In genomic region chr8:124631966-124632365, GRCm38 (mm10) we compare ENCODE assay signal across 15 mouse cellular contexts. TPM values are rescaled to one million over a fixed set of nuclear protein-coding genes. Genes with fewer than 3 reads are reported as not detected.
DNase-seq lines count a peak whose midpoint lies in the region; ATAC-seq lines count a peak whose summit lies in the region.
"Had no signal": no experiment of that assay in that cellular context is flagged by ENCODE, and none has a peak within 500 bp of the region (broad histone marks: within the 10 kb centered on the region; RNA-seq: fewer than 3 reads in every experiment).

No protein-coding gene starts in this region.

- 42% methylated on average over 7 of the region's 7 CpGs for WGBS in kidney, embryonic 14.5 days
- WGBS in embryonic facial prominence, embryonic 15.5 days: 30% methylated on average over 7 of the region's 7 CpGs
- 13% methylated on average over 7 of the region's 7 CpGs for WGBS in lung, embryonic 16.5 days
- WGBS in forebrain, embryonic 13.5 days: 66% methylated on average over 7 of the region's 7 CpGs

- H3K4me3 ChIP-seq in kidney, embryonic 14.5 days (ENCODE audit: low read length): no peak overlapping the region
- H3K4me3 ChIP-seq in embryonic facial prominence, embryonic 15.5 days (replicated peaks): no peak overlapping the region
- no peak overlapping the region for H3K4me3 ChIP-seq in lung, embryonic 16.5 days (ENCODE audit: low read length)
- no peak overlapping the region for H3K4me3 ChIP-seq in forebrain, embryonic 13.5 days
- H3K4me3 ChIP-seq: forebrain, embryonic 15.5 days; neural tube, embryonic 12.5 days had no signal

- no peak overlapping the region for H3K9ac ChIP-seq in kidney, embryonic 14.5 days (ENCODE audit: low read depth, low read length)
- no peak overlapping the region for H3K9ac ChIP-seq in embryonic facial prominence, embryonic 15.5 days
- no peak overlapping the region for H3K9ac ChIP-seq in lung, embryonic 16.5 days (ENCODE audit: low read length)
- no peak overlapping the region for H3K9ac ChIP-seq in forebrain, embryonic 13.5 days
- H3K9ac ChIP-seq: forebrain, embryonic 15.5 days; liver, postnatal 0 days; neural tube, embryonic 12.5 days had no signal

- ATAC-seq in kidney, embryonic 14.5 days (ENCODE audit: low FRiP score, low TSS enrichment): no peak; the same call in 1 of the 2 replicates
- 0 out of 2 replicates have a peak, but pooled peaks have one; percentile 32 for ATAC-seq in embryonic facial prominence, embryonic 15.5 days (ENCODE audit: insufficient number of reproducible peaks, low FRiP score, low TSS enrichment, low read depth)
- peak; percentile 87 for ATAC-seq in lung, embryonic 16.5 days (ENCODE audit: low read depth)
- ATAC-seq in forebrain, embryonic 13.5 days: no peak
- ATAC-seq: activated CD4-positive, CD25-positive, alpha-beta regulatory T cell, adult 4 months; forebrain, embryonic 15.5 days; liver, postnatal 0 days had no signal

- peak overlapping the region; percentile 55; the same call in 1 of the 2 replicates for H3K27ac ChIP-seq in kidney, embryonic 14.5 days (ENCODE audit: low read depth, low read length)
- 0 out of 2 replicates have a peak overlapping the region, but pooled peaks have one; percentile 28 for H3K27ac ChIP-seq in embryonic facial prominence, embryonic 15.5 days (replicated peaks)
- peak overlapping the region; percentile 85 for H3K27ac ChIP-seq in lung, embryonic 16.5 days (ENCODE audit: low read length)
- no peak overlapping the region for H3K27ac ChIP-seq in forebrain, embryonic 13.5 days
- H3K27ac ChIP-seq: neural tube, embryonic 12.5 days had no signal

- H3K27me3 ChIP-seq in kidney, embryonic 14.5 days (ENCODE audit: control insufficient read depth, insufficient read depth, low read length): no peaks in the 10 kb centered on the region
- H3K27me3 ChIP-seq in embryonic facial prominence, embryonic 15.5 days: no peaks in the 10 kb centered on the region
- no peaks in the 10 kb centered on the region for H3K27me3 ChIP-seq in lung, embryonic 16.5 days (ENCODE audit: control insufficient read depth, insufficient read depth, low read depth, low read length)
- H3K27me3 ChIP-seq in forebrain, embryonic 13.5 days: no peaks in the 10 kb centered on the region
- H3K27me3 ChIP-seq: forebrain, embryonic 15.5 days; neural tube, embryonic 12.5 days had no signal

- peaks cover 7% of the 10 kb centered on the region; the same call in 1 of the 2 replicates for H3K4me1 ChIP-seq in kidney, embryonic 14.5 days (ENCODE audit: control insufficient read depth, insufficient read depth, low read length)
- peaks cover 36% of the 10 kb centered on the region for H3K4me1 ChIP-seq in embryonic facial prominence, embryonic 15.5 days
- peaks cover 30% of the 10 kb centered on the region for H3K4me1 ChIP-seq in lung, embryonic 16.5 days (replicated peaks; ENCODE audit: control insufficient read depth, insufficient read depth, low read length)
- H3K4me1 ChIP-seq in forebrain, embryonic 13.5 days: peaks cover 8% of the 10 kb centered on the region
- H3K4me1 ChIP-seq: neural tube, embryonic 12.5 days had no signal

- H3K4me2 ChIP-seq in kidney, embryonic 14.5 days (replicated peaks; ENCODE audit: low read depth, low read length): no peak overlapping the region
- no peak overlapping the region for H3K4me2 ChIP-seq in embryonic facial prominence, embryonic 15.5 days (replicated peaks)
- no peak overlapping the region for H3K4me2 ChIP-seq in lung, embryonic 16.5 days (ENCODE audit: low read depth, low read length)
- H3K4me2 ChIP-seq in forebrain, embryonic 13.5 days: no peak overlapping the region
- H3K4me2 ChIP-seq: forebrain, embryonic 15.5 days; neural tube, embryonic 12.5 days had no signal

- H3K36me3 ChIP-seq in kidney, embryonic 14.5 days (ENCODE audit: control insufficient read depth, insufficient read depth, low read length): peaks cover 13% of the 10 kb centered on the region; the same call in 1 of the 2 replicates
- peaks cover 19% of the 10 kb centered on the region for H3K36me3 ChIP-seq in embryonic facial prominence, embryonic 15.5 days
- H3K36me3 ChIP-seq in lung, embryonic 16.5 days (ENCODE audit: control insufficient read depth, insufficient read depth, low read length): peaks cover 7% of the 10 kb centered on the region; the same call in 1 of the 2 replicates
- peaks cover 21% of the 10 kb centered on the region for H3K36me3 ChIP-seq in forebrain, embryonic 13.5 days (ENCODE audit: poor library complexity, severe bottlenecking)

- no peaks in the 10 kb centered on the region for H3K9me3 ChIP-seq in kidney, embryonic 14.5 days (ENCODE audit: control insufficient read depth, low read length)
- H3K9me3 ChIP-seq in embryonic facial prominence, embryonic 15.5 days (replicated peaks): no peaks in the 10 kb centered on the region
- H3K9me3 ChIP-seq in lung, embryonic 16.5 days (ENCODE audit: control insufficient read depth, low read length): no peaks in the 10 kb centered on the region
- H3K9me3 ChIP-seq in forebrain, embryonic 13.5 days (replicated peaks): no peaks in the 10 kb centered on the region
- H3K9me3 ChIP-seq: forebrain, embryonic 15.5 days; neural tube, embryonic 12.5 days had no signal

- no peak for DNase-seq in kidney, adult 8-10 months
- DNase-seq in 3T3-L1 (ENCODE audit: low read depth, low spot score): peak; percentile 65
- no peak for DNase-seq in spleen, adult 18-20 months
- no peak for DNase-seq in adrenal gland, postnatal 4 days (ENCODE audit: low spot score in 2 of 2)
- DNase-seq: cerebellum, postnatal 36 days; liver, postnatal 0 days; right cerebral cortex, postnatal 25 days had no signal

RNA-seq across cellular contexts. Expression of gene 2310022B05Rik, which starts 31.2 kb away (rescaled TPM):
- polyA plus RNA-seq in kidney, embryonic 14.5 days (2014; fragmentation: Nextera tagmentation; extraction: Ambion mirVana): 28.1 and 38.8 TPM in 2 replicates
- 37.3 and 38.6 TPM in 2 replicates for polyA plus RNA-seq in embryonic facial prominence, embryonic 15.5 days (2015; fragmentation: Nextera tagmentation; extraction: Ambion mirVana)
- 26.3 and 30.1 TPM in 2 replicates for polyA plus RNA-seq in lung, embryonic 16.5 days (2015; fragmentation: Nextera tagmentation; extraction: Ambion mirVana)
- 10 to 100 TPM; 75.8 to 77.2 TPM for total RNA-seq in adrenal gland, postnatal 4 days (2021)
- 18.0 and 19.2 TPM in 2 replicates for polyA plus RNA-seq in forebrain, embryonic 13.5 days (2015; fragmentation: Nextera tagmentation; extraction: Ambion mirVana)

RNA-seq across cellular contexts. Expression of gene Capn9, which starts 56.1 kb away (rescaled TPM):
- 0.08 TPM in 1 of 2 replicates, not detected in the other for polyA plus RNA-seq in kidney, embryonic 14.5 days (2014; fragmentation: Nextera tagmentation; extraction: Ambion mirVana)
- polyA plus RNA-seq in embryonic facial prominence, embryonic 15.5 days (2015; fragmentation: Nextera tagmentation; extraction: Ambion mirVana): 0.25 and 0.55 TPM in 2 replicates
- polyA plus RNA-seq in lung, embryonic 16.5 days (2015; fragmentation: Nextera tagmentation; extraction: Ambion mirVana): 0.09 and 0.19 TPM in 2 replicates
- total RNA-seq in adrenal gland, postnatal 4 days (2021): under 1 TPM; 0.23 to 0.59 TPM
- 0.06 TPM in 1 of 2 replicates, not detected in the other for polyA plus RNA-seq in forebrain, embryonic 13.5 days (2015; fragmentation: Nextera tagmentation; extraction: Ambion mirVana)
- total RNA-seq: hematopoietic stem cell, adult 5-6 weeks had no signal
- polyA plus RNA-seq: activated CD4-positive, CD25-positive, alpha-beta regulatory T cell, adult 4 months; liver, postnatal 0 days; neural tube, embryonic 12.5 days had no signal

Comparison
In these comparisons a context has a peak if more than half of its experiments do, and no peak if none do; other contexts are left out.
1. ATAC-seq: peak in embryonic facial prominence, embryonic 15.5 days (single experiment) and lung, embryonic 16.5 days (single experiment); none in kidney, embryonic 14.5 days (single experiment) and forebrain, embryonic 13.5 days (single experiment).